Mouse (Mus musculus) right cerebral cortex, postnatal 25 days (tissue): ENCODE measurements around the gene Gm20517.

ENCODE experiments used
- DNase-seq: peaks from one replicate; pipeline ENCODE4 v3.0.0; 2022

Gene Gm20517

GRCm38 (mm10) chr17:47610849-47611660 is at the start of gene Gm20517, which contains the start of the genes Bysl and Med20:
Gene Gm20517, plus strand, starts transcription at chr17:47611589.
Gene Bysl, minus strand, starts transcription at chr17:47611492.
Gene Med20, plus strand, starts transcription at chr17:47611582.
- DNase-seq = peak; percentile 96

GRCm38 (mm10) chr17:47562875-47563274 is 48.5 kb upstream of the Gm20517 start:
- no peak for DNase-seq

- DNase-seq = no peak
These were observed 46.8 kb upstream of the Gm20517 start for GRCm38 (mm10) chr17:47564612-47565011.

DNA sequence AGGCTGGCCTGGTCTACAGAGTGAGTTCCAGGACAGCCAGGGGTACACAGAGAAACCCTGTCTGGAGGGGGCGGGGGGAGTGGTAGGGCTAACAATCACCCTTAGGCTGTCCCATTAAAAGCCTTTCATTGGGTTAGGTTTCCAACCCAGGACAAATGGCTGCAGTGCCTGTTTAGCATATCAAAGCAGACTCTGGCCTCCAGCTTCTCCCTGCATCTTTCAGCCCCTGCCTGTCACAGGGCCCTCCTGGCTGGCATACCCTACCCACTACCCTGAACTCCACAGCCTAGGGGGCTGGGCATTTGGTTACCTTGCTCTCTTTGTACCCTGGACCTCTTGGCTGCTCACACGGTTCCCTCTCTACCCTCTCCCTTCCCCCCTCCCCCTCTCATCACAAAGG is 45.3 kb upstream of the Gm20517 start:
- no peak for DNase-seq

GRCm38 (mm10) chr17:47567271-47567670 is 44.1 kb upstream of the Gm20517 start:
- no peak for DNase-seq

DNA sequence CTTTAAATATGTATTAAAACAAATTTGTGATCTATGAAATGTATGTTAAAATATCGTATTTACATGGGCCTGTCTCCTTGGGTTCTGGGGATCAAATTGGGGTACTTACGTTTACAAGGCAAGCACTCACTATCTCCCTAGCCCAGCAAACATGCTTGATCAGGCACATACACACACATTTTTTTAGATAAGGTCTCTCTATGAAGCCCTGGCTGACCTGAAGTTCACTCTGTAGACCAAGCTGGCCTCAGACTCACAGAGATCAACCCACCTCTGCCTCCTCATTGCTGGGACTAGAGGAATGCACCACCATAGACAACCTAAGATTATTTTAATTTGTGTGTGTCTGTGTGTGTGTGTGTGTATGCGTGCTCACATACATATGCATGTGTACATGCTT is 43.0 kb upstream of the Gm20517 start:
- no peak for DNase-seq

DNA sequence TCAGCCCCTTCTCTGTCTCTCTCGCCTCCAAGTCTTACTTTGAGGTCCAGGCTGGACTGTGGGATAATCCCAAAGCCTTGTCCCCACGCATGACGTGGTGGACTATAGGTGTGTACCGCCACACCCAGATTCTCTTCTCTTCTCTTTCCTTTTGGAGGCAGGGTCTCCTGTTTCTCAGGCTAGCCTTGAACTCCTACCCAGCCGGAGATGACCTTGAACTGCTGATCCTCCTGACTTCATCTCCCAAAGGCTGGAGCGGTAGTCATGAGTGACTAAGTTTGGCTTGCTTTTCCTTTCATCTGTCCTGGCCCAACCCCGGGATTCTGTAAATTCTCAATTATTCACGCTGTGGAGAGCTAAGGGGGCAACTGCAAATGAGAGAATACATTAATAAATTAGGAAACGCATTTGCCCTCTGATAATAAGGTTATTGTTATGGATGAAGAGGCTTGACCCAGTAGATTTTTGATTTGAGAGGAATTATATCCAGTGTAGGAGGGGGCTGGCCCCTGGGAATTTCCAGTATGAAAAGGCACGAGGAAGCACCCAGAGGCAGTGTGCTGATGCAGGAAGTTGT is 42.4 kb upstream of the Gm20517 start:
- no peak for DNase-seq

- no peak for DNase-seq
These were observed 39.8 kb upstream of the Gm20517 start for GRCm38 (mm10) chr17:47571621-47572020.

DNA sequence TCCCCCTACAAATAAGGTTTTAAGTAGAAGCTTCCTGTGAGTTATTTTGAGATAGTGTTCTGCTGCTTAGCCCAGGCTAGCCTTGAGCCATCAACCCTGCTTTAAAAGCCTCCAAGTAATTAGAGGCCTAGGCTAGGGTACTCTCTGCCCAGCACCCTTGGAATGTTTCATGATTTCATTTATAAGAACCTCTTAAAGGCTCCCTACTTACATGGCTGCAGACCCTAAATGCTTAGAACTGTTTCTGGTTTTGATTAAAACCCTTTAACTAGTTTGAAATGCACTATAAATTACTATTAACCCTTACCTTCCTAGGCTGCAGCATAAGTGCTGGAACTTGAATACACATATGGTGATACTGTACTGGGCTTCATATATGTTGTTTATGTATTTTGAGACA is 39.0 kb upstream of the Gm20517 start:
- no peak for DNase-seq

- DNase-seq = no peak
These were observed 37.4 kb upstream of the Gm20517 start for GRCm38 (mm10) chr17:47574028-47574427.

DNA sequence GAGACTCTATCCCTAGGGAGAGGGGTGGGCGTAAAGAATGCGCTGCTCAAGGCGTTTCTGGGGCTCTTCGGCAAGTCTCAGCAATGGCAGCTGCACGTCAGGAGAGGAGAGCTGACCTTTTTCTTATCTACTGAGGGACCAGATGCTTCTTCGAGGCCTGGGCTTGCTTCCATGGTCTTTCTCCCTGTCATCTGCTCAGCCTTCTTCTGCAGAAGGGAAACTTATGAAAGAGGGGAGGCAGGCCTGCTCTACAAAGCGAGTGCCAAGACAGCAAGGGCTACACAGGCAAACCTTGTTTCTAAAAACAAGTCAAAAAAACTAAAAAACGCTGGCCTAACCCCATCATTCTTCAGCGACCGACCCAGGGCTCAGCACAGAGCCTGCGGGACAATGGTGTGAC is 36.6 kb upstream of the Gm20517 start:
- no peak for DNase-seq

GRCm38 (mm10) chr17:47578655-47579054 is 32.7 kb upstream of the Gm20517 start:
- no peak for DNase-seq

GRCm38 (mm10) chr17:47580962-47581361 is 30.4 kb upstream of the Gm20517 start:
- DNase-seq = no peak

DNA sequence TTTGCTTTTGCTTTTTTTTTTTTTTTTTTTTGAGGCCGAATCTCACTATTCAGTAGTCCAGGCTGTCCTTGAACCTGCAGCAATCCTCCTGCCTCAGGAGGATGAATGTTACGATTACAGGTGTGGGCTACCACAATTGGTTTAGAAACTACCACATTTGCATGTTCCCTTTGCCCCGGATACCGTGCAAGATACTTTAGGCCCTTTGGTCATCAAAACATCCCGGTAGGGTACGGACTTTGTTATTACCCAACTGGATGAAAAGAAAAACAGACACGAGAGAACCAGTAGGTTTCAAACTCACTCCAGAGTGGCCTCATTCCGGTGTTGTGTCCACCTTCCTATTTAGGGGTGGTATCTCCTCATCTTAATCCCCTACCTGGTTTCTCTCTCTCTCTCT is 22.9 kb upstream of the Gm20517 start:
- DNase-seq = no peak

- no peak for DNase-seq
These were observed 20.3 kb upstream of the Gm20517 start for GRCm38 (mm10) chr17:47591073-47591472.

- DNase-seq = peak; percentile 90
These were observed 18.1 kb upstream of the Gm20517 start for GRCm38 (mm10) chr17:47593215-47593853.

- no peak for DNase-seq
These were observed 17.6 kb upstream of the Gm20517 start for GRCm38 (mm10) chr17:47593854-47594182.

GRCm38 (mm10) chr17:47594183-47594968 is 17.0 kb upstream of the Gm20517 start:
- DNase-seq = peak; percentile 23

GRCm38 (mm10) chr17:47594969-47595247 is 16.5 kb upstream of the Gm20517 start:
- DNase-seq = no peak

DNA sequence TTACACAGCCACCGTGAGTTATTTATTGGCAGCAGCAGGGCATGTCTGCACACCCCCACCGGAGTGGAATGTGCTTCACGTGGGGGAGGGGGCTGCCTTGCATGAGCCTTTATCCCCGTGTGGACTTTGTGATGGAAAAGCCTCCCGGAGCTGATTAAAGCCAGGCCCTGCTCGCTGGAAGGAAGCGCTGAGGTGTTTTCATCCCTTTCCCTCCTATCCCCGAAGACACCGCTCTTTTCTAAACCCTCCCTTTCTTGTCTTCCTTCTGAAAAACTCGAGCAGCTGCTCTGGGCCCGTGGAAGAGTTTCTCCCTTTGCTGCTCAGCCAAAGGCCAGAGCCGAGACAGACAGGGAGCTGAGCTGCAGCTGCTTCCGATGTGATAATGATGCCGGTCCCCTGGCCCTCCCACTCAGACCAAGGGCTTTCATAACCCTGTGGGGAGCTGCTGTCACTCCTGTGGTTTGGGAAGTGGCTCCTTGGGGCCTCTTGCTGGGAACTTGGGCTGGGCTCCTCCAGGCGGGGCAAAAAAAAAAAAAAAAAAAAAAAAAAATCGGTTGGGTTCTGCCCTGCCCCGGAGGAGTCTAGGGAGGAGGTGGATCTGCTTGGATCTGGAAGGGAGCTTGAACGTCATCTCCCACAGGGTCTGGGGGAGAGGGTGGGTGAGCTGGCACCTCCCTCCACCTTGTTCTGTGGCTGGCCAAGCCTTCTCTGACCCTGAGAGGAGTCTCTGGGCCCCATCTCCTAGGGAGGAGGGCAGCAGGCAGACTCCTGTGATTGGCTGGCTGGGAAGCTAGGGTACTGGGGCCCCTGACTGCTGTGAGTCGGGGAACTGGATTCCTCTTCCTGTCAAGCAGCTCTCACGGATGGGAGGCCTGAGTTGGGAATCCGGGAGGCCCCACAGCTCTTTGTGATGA is 15.9 kb upstream of the Gm20517 start:
- no peak for DNase-seq

GRCm38 (mm10) chr17:47596162-47596838 is 15.1 kb upstream of the Gm20517 start:
- DNase-seq = no peak

DNA sequence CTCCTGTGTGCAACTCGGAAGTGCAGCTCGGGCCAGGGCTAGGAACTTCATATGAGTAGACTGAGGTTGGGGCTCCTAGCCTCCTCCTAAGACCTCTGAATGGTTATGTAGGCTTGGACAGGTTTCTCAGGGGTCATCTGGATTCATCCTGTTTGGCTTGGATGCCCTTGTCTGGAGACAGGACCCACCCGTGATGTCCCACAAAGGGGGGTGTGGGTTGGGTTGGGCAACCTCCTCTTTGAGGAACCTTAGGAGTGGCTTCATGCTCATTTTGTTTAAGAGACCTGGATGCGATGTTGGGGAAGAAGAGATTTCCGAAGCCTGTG is 14.6 kb upstream of the Gm20517 start:
- DNase-seq = no peak
